Mouse (Mus musculus): ENCODE measurements around the gene Ino80b. TPM values are rescaled to one million over a fixed set of nuclear protein-coding genes. Genes with fewer than 3 reads are reported as not detected.

Gene Ino80b
- total RNA-seq, 2 experiments from 2014 or later, result 11.9 to 15.7 TPM

- DNase-seq, result no peak
Measured at GRCm38 (mm10) chr6:83117616-83118015, 7.6 kb downstream of the Ino80b start.

GRCm38 (mm10) chr6:83117165-83117438 is 8.1 kb downstream of the Ino80b start:
- DNase-seq, result no peak

- no peak for DNase-seq
Measured at GRCm38 (mm10) chr6:83116373-83117164, 8.7 kb downstream of the Ino80b start.

GRCm38 (mm10) chr6:83115682-83116372 is 9.4 kb downstream of the Ino80b start:
- DNase-seq, result no peak

GRCm38 (mm10) chr6:83115011-83115671 is 10.1 kb downstream of the Ino80b start, which contains the start of gene Mogs:
Gene Mogs (plus strand): TSS chr6:83115496.
- DNase-seq, result peak; percentile 97

GRCm38 (mm10) chr6:83111510-83112136 is 13.6 kb downstream of the Ino80b start:
- no peak for DNase-seq

- peak; percentile 85 to 91 for DNase-seq
Measured at GRCm38 (mm10) chr6:83108762-83109668, 16.2 kb downstream of the Ino80b start, which contains the start of gene Mrpl53. Gene Mrpl53 (plus strand): TSS chr6:83109040.

- DNase-seq, result peak; percentile 71 to 83
Measured at GRCm38 (mm10) chr6:83107566-83108400, 17.4 kb downstream of the Ino80b start.

- DNase-seq, result no peak
Measured at GRCm38 (mm10) chr6:83104158-83104557, 21.1 kb downstream of the Ino80b start.

- no peak for DNase-seq
Measured at GRCm38 (mm10) chr6:83103130-83103650, 22.0 kb downstream of the Ino80b start.

GRCm38 (mm10) chr6:83101688-83102556 is 23.3 kb downstream of the Ino80b start:
- peak; percentile 65 to 68 for DNase-seq

GRCm38 (mm10) chr6:83101316-83101687 is 23.9 kb downstream of the Ino80b start, which contains the start of the genes Ccdc142 and Gm42688:
Gene Ccdc142 (plus strand): TSS chr6:83101601.
Gene Gm42688 (plus strand): TSS chr6:83101617.
- DNase-seq, result peak; percentile 94

- no peak for DNase-seq
Measured at GRCm38 (mm10) chr6:83098411-83098810, 26.8 kb downstream of the Ino80b start.

- DNase-seq, result no peak
Measured at GRCm38 (mm10) chr6:83095968-83096367, 29.3 kb downstream of the Ino80b start.

- DNase-seq, result no peak
Measured at GRCm38 (mm10) chr6:83092416-83093127, 32.7 kb downstream of the Ino80b start.

- no peak for DNase-seq
Measured at GRCm38 (mm10) chr6:83087926-83088260, 37.3 kb downstream of the Ino80b start.

GRCm38 (mm10) chr6:83087205-83087925 is 37.9 kb downstream of the Ino80b start:
- DNase-seq, result peak; percentile 57 to 67

All from heart, adult 18-20 months (tissue).